Comparison of ENCODE assay signal across 26 mouse cellular contexts in the genomic region with DNA sequence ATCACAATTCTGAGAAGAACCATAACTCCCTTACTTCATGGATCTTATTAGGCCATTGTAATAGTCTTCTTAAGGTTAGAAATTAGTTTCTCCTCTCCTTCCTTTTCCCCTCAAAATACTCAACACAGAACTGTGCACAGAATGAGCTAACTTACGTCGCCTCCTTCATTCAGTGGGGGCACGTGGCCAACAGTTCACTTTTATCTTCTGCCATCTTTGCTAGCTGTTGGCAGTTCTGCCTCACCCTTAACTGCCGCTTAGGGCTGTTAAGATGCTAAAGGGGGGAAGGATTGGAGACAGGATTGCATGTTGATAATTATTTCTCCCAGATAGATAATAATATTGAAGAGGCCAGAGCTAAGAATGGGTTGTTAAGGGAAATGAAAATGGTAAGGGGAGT.
"Had no signal": no experiment of that assay in that cellular context is flagged by ENCODE, and none has a peak within 500 bp of the region (broad histone marks: within the 10 kb centered on the region; RNA-seq: fewer than 3 reads in every experiment).

No protein-coding gene starts in this region.

- H3K9ac ChIP-seq: heart, embryonic 13.5 days; heart, embryonic 15.5 days; hindbrain, embryonic 14.5 days; intestine, embryonic 15.5 days; limb, embryonic 12.5 days; liver, embryonic 13.5 days had no signal

- DNase-seq: gastrocnemius, postnatal 10 days; gastrocnemius, postnatal 36 days; heart, adult 11 months; heart, adult 2 months; heart, postnatal 14 days; heart, postnatal 36 days; kidney, adult 18-20 months; kidney, adult 8-10 months; kidney, postnatal 10 days; kidney, postnatal 25 days; kidney, postnatal 4 days; liver; liver, embryonic 13.5 days had no signal

- H3K4me2 ChIP-seq: heart, embryonic 11.5 days; heart, embryonic 13.5 days; heart, embryonic 15.5 days; hindbrain, embryonic 14.5 days; intestine, embryonic 15.5 days; limb, embryonic 12.5 days; liver, embryonic 11.5 days; liver, embryonic 13.5 days had no signal

- ATAC-seq: hindbrain, embryonic 16.5 days; inflammation-experienced regulatory T-cells, adult 6 months; intestine, embryonic 15.5 days; intestine, postnatal 0 days had no signal

- H3K9me3 ChIP-seq: heart, embryonic 13.5 days; heart, embryonic 15.5 days; intestine, embryonic 15.5 days; limb, embryonic 10.5 days; limb, embryonic 12.5 days; liver, embryonic 13.5 days had no signal

- H3K36me3 ChIP-seq: heart, embryonic 13.5 days; heart, embryonic 15.5 days; intestine, embryonic 15.5 days; limb, embryonic 10.5 days; limb, embryonic 12.5 days; liver, embryonic 13.5 days had no signal

- H3K27me3 ChIP-seq: intestine, embryonic 15.5 days; limb, embryonic 12.5 days; liver, embryonic 13.5 days had no signal

- H3K4me1 ChIP-seq: heart, embryonic 13.5 days; heart, embryonic 15.5 days; intestine, embryonic 15.5 days; limb, embryonic 10.5 days; limb, embryonic 12.5 days; liver, embryonic 13.5 days had no signal

- H3K4me3 ChIP-seq: heart, adult 2 months; heart, embryonic 13.5 days; heart, embryonic 15.5 days; intestine, embryonic 15.5 days; layer of hippocampus, adult 2 months; left cerebral cortex, adult 2 months; limb, embryonic 10.5 days; limb, embryonic 12.5 days; liver, embryonic 13.5 days had no signal

- H3K27ac ChIP-seq: heart, adult 2 months; heart, embryonic 13.5 days; heart, embryonic 15.5 days; hindbrain, embryonic 14.5 days; intestine, embryonic 15.5 days; layer of hippocampus, adult 2 months; left cerebral cortex, adult 2 months; limb, embryonic 10.5 days; limb, embryonic 12.5 days; liver, embryonic 13.5 days had no signal
